Mouse (Mus musculus) E14TG2a.4 (cell line): Measurements from ENCODE around the gene Tomm22.
A peak's percentile ranks its signal among the peaks of the same experiment; 100 is the strongest.
"Not testable (repeated sequence)": the region's sequence is repeated elsewhere in the genome, so short reads cannot be mapped to it uniquely, and the experiment has no call there.

Experiments
- H3K27me3 ChIP-seq: 2 replicates; pipeline ENCODE4 v1.6.1; 2014; ENCODE audit warnings: low read length, control low read depth; ENCODE audit not compliant: insufficient read depth
- H3K36me3 ChIP-seq: 2 replicates; pipeline ENCODE4 v1.6.1; 2014; ENCODE audit warnings: low read length, control low read depth; ENCODE audit not compliant: insufficient read depth
- H3K4me1 ChIP-seq: replicated peaks from 2 replicates; pipeline ENCODE4 v1.6.1; 2014; ENCODE audit warnings: low read depth, low read length, control low read depth
- H3K4me3 ChIP-seq: replicated peaks from 2 replicates; pipeline ENCODE4 v1.5.1; 2014; ENCODE audit warnings: mild to moderate bottlenecking, low read length
- H3K9me3 ChIP-seq: 2 replicates; pipeline ENCODE4 v1.6.1; 2014; ENCODE audit warnings: low read length, control low read depth
- CTCF ChIP-seq: conservative IDR thresholded peaks from 2 replicates; pipeline ENCODE4 v1.5.1; 2014; ENCODE audit warnings: low read length
- NANOG ChIP-seq: IDR thresholded peaks from 2 replicates; pipeline ENCODE4 v1.6.1; 2014; ENCODE audit warnings: borderline replicate concordance, low read length, mixed read lengths
- POU5F1 ChIP-seq: IDR thresholded peaks from 2 replicates; pipeline ENCODE4 v1.6.1; 2014; ENCODE audit warnings: low read length, borderline replicate concordance

The Tomm22 gene

DNA sequence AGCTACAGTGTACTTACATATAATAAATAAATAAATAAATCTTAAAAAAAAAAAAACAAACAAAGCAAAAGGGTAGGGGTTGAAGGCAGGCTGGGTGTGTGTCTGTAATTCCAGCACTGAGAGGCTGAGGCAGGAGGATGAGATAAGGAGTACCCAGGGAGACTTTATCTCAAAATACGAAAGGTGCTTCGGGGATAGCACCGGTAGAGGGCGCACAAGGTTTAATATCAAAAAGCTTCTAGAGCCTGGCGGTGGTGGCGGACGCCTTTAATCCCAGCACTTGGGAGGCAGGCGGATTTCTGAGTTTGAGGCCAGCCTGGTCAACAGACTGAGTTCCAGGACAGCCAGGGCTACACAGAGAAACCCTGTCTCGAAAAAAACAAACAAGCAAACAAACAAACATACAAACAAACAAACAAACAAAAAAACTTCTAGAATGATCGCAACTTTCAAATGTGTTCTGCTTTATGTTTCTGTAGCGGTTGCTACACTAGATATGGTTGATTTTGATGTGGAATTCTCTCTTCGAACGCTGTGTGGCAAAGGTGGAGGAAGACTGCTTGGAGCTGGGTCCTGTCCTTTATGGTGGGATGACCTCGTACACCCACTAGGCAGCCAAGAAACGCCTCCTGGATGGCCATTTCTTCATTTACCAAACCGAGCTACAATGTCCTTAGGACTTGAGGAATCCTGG is 12.7 kb upstream of the Tomm22 start:
- TF ChIP-seq POU5F1 (no peak), CTCF (peak; percentile 64)
- no peaks in the 10 kb centered on the region for H3K9me3 ChIP-seq
- peaks cover 27% of the 10 kb centered on the region for H3K4me1 ChIP-seq

DNA sequence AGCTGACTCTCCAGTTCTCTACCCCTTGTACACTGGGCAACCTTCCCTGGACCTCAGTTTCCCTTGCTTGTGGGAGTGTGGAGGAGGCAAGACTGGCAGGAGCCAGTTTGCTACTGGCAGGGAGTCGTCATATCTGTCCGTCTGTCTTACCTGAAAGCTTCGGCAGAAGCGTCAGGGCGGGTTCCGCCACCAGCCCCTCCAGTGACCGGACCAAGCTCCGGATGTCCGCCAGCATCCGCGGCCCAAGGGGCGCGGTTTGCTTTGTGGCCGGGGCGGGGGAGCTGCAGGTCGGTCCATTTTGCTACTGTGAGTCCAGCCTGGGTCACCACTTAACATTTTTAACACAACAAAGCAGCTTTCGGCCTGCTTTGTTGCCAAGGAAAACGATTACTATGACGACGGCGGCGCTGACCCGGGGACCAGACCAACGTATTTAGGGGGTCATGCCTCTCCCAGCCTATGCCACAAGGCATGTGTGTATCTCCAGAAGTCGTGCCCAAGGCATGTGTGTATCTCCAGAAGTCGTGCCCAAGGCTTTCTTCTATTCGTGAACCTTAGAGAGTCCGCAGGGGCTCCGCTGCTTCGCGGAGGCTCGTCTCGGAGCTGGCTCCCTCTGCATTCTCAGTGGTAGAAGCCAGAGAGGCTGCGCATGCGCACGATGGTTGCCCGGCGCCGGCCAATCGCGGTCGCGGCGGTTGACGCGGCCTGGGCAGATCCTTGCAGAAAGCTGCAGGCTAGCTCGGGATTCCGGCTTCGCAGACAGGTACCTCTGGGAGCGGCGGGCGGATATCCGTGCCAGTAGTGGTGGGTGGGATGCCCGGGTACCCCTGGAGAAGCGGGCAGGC is 11.9 kb upstream of the Tomm22 start, which contains the start of the genes Fam227a and Cby1:
Fam227a (minus strand) TSS at position 426 of the 845 bp plus-strand sequence.
Cby1 (plus strand) TSS at position 669 of the 845 bp plus-strand sequence.
- Histone ChIP-seq H3K4me1 (peaks cover 27% of the 10 kb centered on the region), H3K4me3 (peak within 1 kb of the TSS; percentile 87), H3K27me3 (no peaks in the 10 kb centered on the region), H3K9me3 (no peaks in the 10 kb centered on the region), H3K36me3 (peaks cover 20% of the 10 kb centered on the region)
- TF ChIP-seq NANOG: no peak
- no peak; the same call in 1 of the 2 replicates for TF ChIP-seq POU5F1
- no peak for TF ChIP-seq CTCF

More for the DNA sequence above, 12.7 kb upstream of the Tomm22 start:
- no peaks in the 10 kb centered on the region for H3K27me3 ChIP-seq
- H3K4me3 ChIP-seq: peak overlapping the region; percentile 87
- H3K36me3 ChIP-seq: peaks cover 16% of the 10 kb centered on the region

DNA sequence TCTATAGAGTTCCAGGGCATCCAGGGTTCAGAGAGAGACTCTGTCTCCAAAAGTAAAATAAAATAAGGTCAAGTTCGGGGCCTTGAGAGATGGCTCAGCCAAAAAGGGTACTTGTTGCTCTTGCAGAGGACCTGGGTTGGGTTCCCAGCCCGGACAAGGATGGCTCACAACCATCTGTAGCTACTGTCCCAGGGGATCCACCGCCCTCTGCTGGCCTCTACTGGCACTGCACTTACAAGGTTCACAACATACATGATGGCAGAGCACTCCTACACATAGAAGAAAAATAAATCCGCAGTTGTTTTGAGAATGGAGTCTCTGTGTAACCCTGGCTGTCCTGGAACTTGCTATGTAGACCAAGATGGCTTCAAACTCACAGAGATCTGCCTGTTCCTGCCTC is 8.8 kb upstream of the Tomm22 start:
- Histone ChIP-seq H3K4me1 (peaks cover 21% of the 10 kb centered on the region), H3K36me3 (peaks cover 44% of the 10 kb centered on the region), H3K27me3 (no peaks in the 10 kb centered on the region), H3K9me3 (no peaks in the 10 kb centered on the region), H3K4me3 (no peak overlapping the region)
- TF ChIP-seq POU5F1: no peak
- peak; percentile 90 for TF ChIP-seq CTCF
- no peak for TF ChIP-seq NANOG

DNA sequence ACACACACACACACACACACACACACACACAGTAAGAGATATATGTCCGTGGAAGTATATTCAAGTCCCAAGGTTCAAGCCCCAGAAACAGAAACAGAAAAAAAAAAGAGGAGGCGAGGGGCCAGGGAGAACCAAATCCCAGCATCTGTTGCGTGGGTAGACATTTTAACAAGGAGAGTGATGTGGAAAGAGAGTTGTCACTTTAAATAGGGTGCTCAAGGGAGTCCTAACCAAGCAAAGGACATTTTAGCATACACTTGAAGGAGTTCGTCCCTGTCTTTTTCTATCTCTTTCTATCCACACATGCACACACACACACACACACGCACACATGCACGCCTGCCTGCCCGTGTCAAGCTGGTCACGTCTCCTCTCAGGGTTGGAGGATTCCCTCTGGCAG is 6.0 kb upstream of the Tomm22 start:
- no peaks in the 10 kb centered on the region for H3K27me3 ChIP-seq
- peaks cover 60% of the 10 kb centered on the region for H3K36me3 ChIP-seq
- no peak overlapping the region for H3K4me3 ChIP-seq
- TF ChIP-seq POU5F1 (no peak), CTCF (no peak), NANOG (no peak)
- peaks cover 23% of the 10 kb centered on the region for H3K4me1 ChIP-seq
- H3K9me3 ChIP-seq: no peaks in the 10 kb centered on the region

DNA sequence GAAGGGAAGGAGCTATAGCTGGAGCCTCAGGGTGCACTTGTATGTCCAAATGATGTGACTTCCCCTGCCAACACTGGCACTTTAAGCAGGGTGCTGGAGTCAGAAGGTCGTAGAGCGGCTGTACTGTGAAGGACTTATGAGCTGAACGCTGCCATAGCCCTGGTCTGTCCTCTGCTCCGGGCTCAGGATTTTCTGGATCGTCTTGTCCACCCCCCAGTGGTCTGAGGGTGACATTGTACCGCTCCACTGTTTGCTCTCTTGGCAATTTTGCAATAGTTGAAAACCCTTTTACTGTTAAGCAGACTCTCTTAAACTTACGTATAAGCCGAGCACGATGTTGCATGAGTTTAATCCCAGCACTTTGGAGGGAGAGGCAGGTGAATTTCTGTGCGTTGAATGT is 1.5 kb upstream of the Tomm22 start:
- Histone ChIP-seq H3K9me3 (no peaks in the 10 kb centered on the region), H3K4me3 (no peak overlapping the region), H3K36me3 (peaks cover 63% of the 10 kb centered on the region), H3K4me1 (peaks cover 43% of the 10 kb centered on the region), H3K27me3 (no peaks in the 10 kb centered on the region)
- TF ChIP-seq POU5F1 (no peak), NANOG (no peak), CTCF (peak; percentile 10; the same call in 1 of the 2 replicates)

DNA sequence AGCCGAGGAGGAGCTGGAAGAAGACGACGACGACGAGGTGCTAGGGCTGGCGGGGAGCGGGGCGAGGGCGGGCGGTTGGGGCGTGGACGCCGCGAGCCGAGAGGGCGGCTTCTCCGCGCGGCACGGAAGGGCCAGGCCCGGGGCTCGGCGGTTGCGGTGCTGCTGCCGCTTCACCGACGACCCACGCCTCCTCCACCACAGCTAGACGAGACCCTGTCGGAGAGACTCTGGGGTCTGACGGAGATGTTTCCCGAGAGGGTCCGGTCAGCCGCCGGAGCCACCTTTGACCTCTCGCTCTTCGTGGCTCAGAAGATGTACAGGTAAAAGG is 275 bp downstream of the Tomm22 start:
- Histone ChIP-seq H3K4me1 (peaks cover 52% of the 10 kb centered on the region), H3K4me3 (peak overlapping the region; percentile 97), H3K27me3 (no peaks in the 10 kb centered on the region), H3K36me3 (peaks cover 66% of the 10 kb centered on the region), H3K9me3 (no peaks in the 10 kb centered on the region)
- TF ChIP-seq CTCF: no peak
- no peak for TF ChIP-seq NANOG
- TF ChIP-seq POU5F1: no peak

DNA sequence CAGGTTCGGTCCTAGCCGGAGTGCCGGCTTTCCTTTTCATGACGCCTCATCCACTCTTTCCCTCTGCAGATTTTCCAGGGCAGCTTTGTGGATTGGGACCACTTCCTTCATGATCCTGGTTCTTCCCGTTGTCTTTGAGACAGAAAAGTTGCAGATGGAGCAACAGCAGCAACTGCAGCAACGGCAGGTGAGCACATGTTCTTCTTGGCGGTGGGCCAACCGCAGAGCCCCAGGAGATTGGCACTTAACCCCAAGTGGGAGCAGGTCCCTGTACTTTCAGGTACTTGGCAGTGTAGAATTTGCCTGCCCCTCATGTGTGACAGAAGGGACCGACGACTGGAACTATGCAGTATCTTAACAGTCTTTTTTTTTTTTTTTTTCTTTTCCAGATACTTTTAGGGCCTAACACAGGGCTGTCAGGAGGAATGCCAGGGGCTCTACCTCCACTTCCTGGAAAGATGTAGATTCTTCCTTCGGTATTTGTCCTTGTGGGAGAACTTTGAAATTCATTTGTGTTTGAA is 1.2 kb downstream of the Tomm22 start:
- H3K4me1 ChIP-seq: peaks cover 59% of the 10 kb centered on the region
- not testable (repeated sequence) for H3K9me3 ChIP-seq, H3K27me3 ChIP-seq
- peaks cover 66% of the 10 kb centered on the region for H3K36me3 ChIP-seq
- peak overlapping the region; percentile 97 for H3K4me3 ChIP-seq

DNA sequence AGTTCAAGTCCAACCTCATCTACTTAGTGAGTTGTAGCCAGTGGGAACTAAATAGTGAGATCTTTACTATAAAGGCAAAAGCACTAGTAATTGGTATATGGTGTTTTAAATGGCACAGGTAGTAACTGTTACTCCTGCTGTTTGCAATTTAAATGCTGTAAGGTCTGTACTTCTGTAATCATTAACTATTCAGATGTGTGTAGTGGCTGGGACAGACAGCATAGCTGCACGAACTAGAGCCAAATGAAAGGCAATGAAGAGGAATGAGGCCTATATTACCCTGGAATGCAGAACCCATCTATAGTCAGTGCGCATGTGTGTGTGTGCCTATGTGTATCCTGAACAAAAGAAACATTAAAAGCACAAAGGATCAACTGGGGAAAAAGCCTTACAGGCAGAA is 7.3 kb downstream of the Tomm22 start:
- Histone ChIP-seq H3K9me3 (no peaks in the 10 kb centered on the region), H3K4me3 (no peak overlapping the region), H3K36me3 (peaks cover 83% of the 10 kb centered on the region), H3K4me1 (peaks cover 66% of the 10 kb centered on the region), H3K27me3 (no peaks in the 10 kb centered on the region)
- TF ChIP-seq NANOG (no peak), CTCF (no peak), POU5F1 (no peak)
